22 mouse cellular contexts compared by ENCODE assay signal in the genomic region with DNA sequence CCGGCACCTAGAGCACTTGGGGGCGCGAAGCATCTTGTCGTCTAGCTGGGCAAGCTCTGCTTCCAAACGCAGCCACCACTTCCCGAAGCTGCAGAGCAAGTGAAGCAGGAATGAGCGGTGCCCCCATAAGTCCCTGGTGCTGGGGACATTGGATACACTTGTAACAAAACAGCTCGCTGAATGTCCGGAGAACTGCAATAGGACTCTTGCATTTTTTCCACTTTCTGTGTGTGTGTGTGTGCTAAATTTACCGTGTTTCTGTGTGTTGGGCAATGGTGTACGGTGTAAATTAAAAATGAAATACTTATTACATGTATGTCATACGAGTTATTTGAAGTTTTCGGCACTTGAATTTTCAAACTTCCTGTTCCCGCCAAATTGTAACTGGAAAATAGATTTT. TPM values are rescaled to one million over a fixed set of nuclear protein-coding genes. Genes with fewer than 3 reads are reported as not detected.
DNase-seq lines count a peak whose midpoint lies in the region; ATAC-seq and TF ChIP-seq lines count a peak whose summit lies in the region.
"Had no signal": no experiment of that assay in that cellular context is flagged by ENCODE, and none has a peak within 500 bp of the region (broad histone marks: within the 10 kb centered on the region; RNA-seq: fewer than 3 reads in every experiment).

A gene (minus strand): TSS at position 101 of the 400 bp plus-strand sequence.

- H3K9ac ChIP-seq in forebrain, embryonic 11.5 days (ENCODE audit: low read length): no peak within 1 kb of the TSS
- H3K9ac ChIP-seq in hindbrain, embryonic 13.5 days: no peak within 1 kb of the TSS
- H3K9ac ChIP-seq in midbrain, embryonic 13.5 days (replicated peaks): no peak within 1 kb of the TSS

- H3K36me3 ChIP-seq in forebrain, embryonic 10.5 days (replicated peaks): no peaks in the 10 kb centered on the region
- H3K36me3 ChIP-seq in forebrain, embryonic 11.5 days (ENCODE audit: control insufficient read depth, insufficient read depth, low read length): no peaks in the 10 kb centered on the region
- no peaks in the 10 kb centered on the region for H3K36me3 ChIP-seq in embryonic facial prominence, embryonic 10.5 days (replicated peaks)
- H3K36me3 ChIP-seq in hindbrain, embryonic 13.5 days: no peaks in the 10 kb centered on the region
- no peaks in the 10 kb centered on the region for H3K36me3 ChIP-seq in midbrain, embryonic 13.5 days

- intact Hi-C loops in gastrocnemius, adult 2 months (cut with DNase I): no loop called here

- ATAC-seq in forebrain, embryonic 11.5 days (replicated peaks; ENCODE audit: low FRiP score): no peak
- no peak for ATAC-seq in hindbrain, embryonic 13.5 days (ENCODE audit: low FRiP score)
- ATAC-seq in midbrain, embryonic 13.5 days: no peak
- ATAC-seq: CD4-positive, CD25-positive, alpha-beta regulatory T cell, adult 4 months had no signal

- H3K27me3 ChIP-seq in forebrain, embryonic 10.5 days (ENCODE audit: poor library complexity, severe bottlenecking): peaks cover 36% of the 10 kb centered on the region
- H3K27me3 ChIP-seq in forebrain, embryonic 11.5 days (ENCODE audit: control insufficient read depth, insufficient read depth, low read length): no peaks in the 10 kb centered on the region; the same call in 1 of the 2 replicates
- peaks cover 51% of the 10 kb centered on the region for H3K27me3 ChIP-seq in embryonic facial prominence, embryonic 10.5 days (replicated peaks; ENCODE audit: low read depth, poor library complexity, severe bottlenecking)
- H3K27me3 ChIP-seq in hindbrain, embryonic 13.5 days: 0 out of 2 replicates have a peak, but pooled peaks cover 11% of the 10 kb centered on the region
- H3K27me3 ChIP-seq in midbrain, embryonic 13.5 days: peaks cover 25% of the 10 kb centered on the region

- no peak for TF ChIP-seq CTCF in gastrocnemius, adult 2 months (IDR thresholded peaks at IDR 0.05)

- H3K4me3 ChIP-seq in forebrain, embryonic 10.5 days: no peak within 1 kb of the TSS
- no peak within 1 kb of the TSS for H3K4me3 ChIP-seq in forebrain, embryonic 11.5 days (ENCODE audit: low read depth, low read length)
- no peak within 1 kb of the TSS for H3K4me3 ChIP-seq in embryonic facial prominence, embryonic 10.5 days
- no peak within 1 kb of the TSS for H3K4me3 ChIP-seq in hindbrain, embryonic 13.5 days
- no peak within 1 kb of the TSS for H3K4me3 ChIP-seq in midbrain, embryonic 13.5 days (replicated peaks)
- H3K4me3 ChIP-seq in gastrocnemius, adult 2 months: no peak within 1 kb of the TSS

- H3K27ac ChIP-seq in forebrain, embryonic 10.5 days: 0 out of 2 replicates have a peak within 1 kb of the TSS, but pooled peaks have one; percentile 48
- no peak within 1 kb of the TSS for H3K27ac ChIP-seq in forebrain, embryonic 11.5 days (ENCODE audit: low read depth, low read length)
- 0 out of 2 replicates have a peak within 1 kb of the TSS, but pooled peaks have one; percentile 30 for H3K27ac ChIP-seq in embryonic facial prominence, embryonic 10.5 days (replicated peaks)
- no peak within 1 kb of the TSS for H3K27ac ChIP-seq in hindbrain, embryonic 13.5 days
- H3K27ac ChIP-seq in midbrain, embryonic 13.5 days: no peak within 1 kb of the TSS
- no peak within 1 kb of the TSS for H3K27ac ChIP-seq in gastrocnemius, adult 2 months
- H3K27ac ChIP-seq: macrophage had no signal

- no peaks in the 10 kb centered on the region for H3K9me3 ChIP-seq in forebrain, embryonic 10.5 days
- no peaks in the 10 kb centered on the region for H3K9me3 ChIP-seq in forebrain, embryonic 11.5 days (ENCODE audit: control insufficient read depth, low read length)
- H3K9me3 ChIP-seq in embryonic facial prominence, embryonic 10.5 days: no peaks in the 10 kb centered on the region
- H3K9me3 ChIP-seq in hindbrain, embryonic 13.5 days: no peaks in the 10 kb centered on the region
- H3K9me3 ChIP-seq in midbrain, embryonic 13.5 days: no peaks in the 10 kb centered on the region

- WGBS in forebrain, embryonic 10.5 days: 93% methylated on average over 14 of the region's 14 CpGs
- 93% methylated on average over 14 of the region's 14 CpGs for WGBS in forebrain, embryonic 11.5 days
- 90% methylated on average over 14 of the region's 14 CpGs for WGBS in embryonic facial prominence, embryonic 10.5 days
- 91% methylated on average over 14 of the region's 14 CpGs for WGBS in hindbrain, embryonic 13.5 days
- 94% methylated on average over 14 of the region's 14 CpGs for WGBS in midbrain, embryonic 13.5 days

- H3K4me2 ChIP-seq in forebrain, embryonic 11.5 days (ENCODE audit: low read depth, low read length, severe bottlenecking): no peak within 1 kb of the TSS
- H3K4me2 ChIP-seq in hindbrain, embryonic 13.5 days: no peak within 1 kb of the TSS
- no peak within 1 kb of the TSS for H3K4me2 ChIP-seq in midbrain, embryonic 13.5 days (replicated peaks)

- DNase-seq in forebrain, embryonic 10.5 days (ENCODE audit: extremely low spot score, low spot score): no peak
- DNase-seq in forebrain, embryonic 11.5 days (ENCODE audit: low spot score): no peak
- DNase-seq in embryonic facial prominence, embryonic 10.5 days (ENCODE audit: low spot score): no peak
- no peak for DNase-seq in gastrocnemius, adult 2 months
- no peak for DNase-seq in adrenal gland, postnatal 10 days
- DNase-seq in gastrocnemius, postnatal 4 days (ENCODE audit: low spot score in 2 of 2): no peak
- DNase-seq: adrenal gland, adult 8-10 months; cerebellum, adult 2 months; heart, adult 11 months; kidney, adult 9 months; kidney, postnatal 4 days; lung, adult 2 months; retina, postnatal 1 day; thymus, adult 18-20 months had no signal

- peaks cover 54% of the 10 kb centered on the region for H3K4me1 ChIP-seq in forebrain, embryonic 10.5 days
- H3K4me1 ChIP-seq in forebrain, embryonic 11.5 days (replicated peaks; ENCODE audit: control insufficient read depth, insufficient read depth, low read length): peaks cover 19% of the 10 kb centered on the region
- peaks cover 49% of the 10 kb centered on the region for H3K4me1 ChIP-seq in embryonic facial prominence, embryonic 10.5 days
- peaks cover 33% of the 10 kb centered on the region for H3K4me1 ChIP-seq in hindbrain, embryonic 13.5 days (replicated peaks)
- H3K4me1 ChIP-seq in midbrain, embryonic 13.5 days (replicated peaks): peaks cover 37% of the 10 kb centered on the region

RNA-seq across cellular contexts. Expression of the gene that starts here (rescaled TPM):
- 0.87 and 2.7 TPM in 2 replicates for polyA plus RNA-seq in forebrain, embryonic 10.5 days (2016; fragmentation: Nextera tagmentation; extraction: Ambion mirVana)
- polyA plus RNA-seq in forebrain, embryonic 11.5 days (2014; fragmentation: Nextera tagmentation; extraction: Ambion mirVana): 6.0 and 7.4 TPM in 2 replicates
- 2.3 and 3.1 TPM in 2 replicates for polyA plus RNA-seq in embryonic facial prominence, embryonic 10.5 days (2016; fragmentation: Nextera tagmentation; extraction: Ambion mirVana)
- 21.8 and 26.3 TPM in 2 replicates for polyA plus RNA-seq in hindbrain, embryonic 13.5 days (2015; fragmentation: Nextera tagmentation; extraction: Ambion mirVana)
- polyA plus RNA-seq in midbrain, embryonic 13.5 days (2015; fragmentation: Nextera tagmentation; extraction: Ambion mirVana): 79.2 and 91.8 TPM in 2 replicates
- total RNA-seq in gastrocnemius, adult 2 months (2021): not detected
- not detected for total RNA-seq in adrenal gland, postnatal 10 days (2021)
- total RNA-seq in gastrocnemius, postnatal 4 days (2021): not detected
- total RNA-seq: adrenal gland, adult 8-10 months; gastrocnemius, adult 18-20 months; liver, adult 2 months had no signal
- polyA plus RNA-seq: CD4-positive, CD25-positive, alpha-beta regulatory T cell, adult 4 months; embryonic facial prominence, embryonic 14.5 days; heart, embryonic 16.5 days; liver, adult 2 months; lung, adult 2 months; macrophage had no signal

Comparison
In these comparisons a context has a peak if more than half of its experiments do, and no peak if none do; other contexts are left out.
1. H3K27ac ChIP-seq: peak in forebrain, embryonic 10.5 days (single experiment) and embryonic facial prominence, embryonic 10.5 days (single experiment); none in forebrain, embryonic 11.5 days (single experiment), hindbrain, embryonic 13.5 days (single experiment), midbrain, embryonic 13.5 days (single experiment) and gastrocnemius, adult 2 months (single experiment).